Mouse (Mus musculus) frontal cortex, postnatal 14 days (tissue): ENCODE measurements around the gene Pex14.
"Not testable (repeated sequence)": the region's sequence is repeated elsewhere in the genome, so short reads cannot be mapped to it uniquely, and the experiment has no call there.

ENCODE experiments used
- DNase-seq, 2 experiments: peaks; one replicate each; pipeline ENCODE4 v3.0.0; 2022; ENCODE audit warnings: low spot score in 2 of 2

The Pex14 gene

GRCm38 (mm10) chr4:149099369-149100017, at the start of gene Pex14:
Gene Pex14 (minus strand): TSS chr4:149099876.
- DNase-seq: peak; percentile 84 to 86

- DNase-seq: no peak
Observed at GRCm38 (mm10) chr4:149149196-149149595, 49.5 kb upstream of the Pex14 start.

GRCm38 (mm10) chr4:149148084-149148483, 48.4 kb upstream of the Pex14 start:
- no peak for DNase-seq

GRCm38 (mm10) chr4:149147528-149147927, 47.9 kb upstream of the Pex14 start:
- DNase-seq: no peak

GRCm38 (mm10) chr4:149145151-149145550, 45.5 kb upstream of the Pex14 start:
- no peak for DNase-seq

- peak; percentile 63 to 85 for DNase-seq
Observed at GRCm38 (mm10) chr4:149144459-149144858, 44.8 kb upstream of the Pex14 start.

GRCm38 (mm10) chr4:149143594-149143993, 43.9 kb upstream of the Pex14 start:
- DNase-seq: no peak

GRCm38 (mm10) chr4:149138515-149138914, 38.8 kb upstream of the Pex14 start:
- DNase-seq: no peak

GRCm38 (mm10) chr4:149136982-149137770, 37.5 kb upstream of the Pex14 start, which contains the start of gene Cenps:
Gene Cenps (minus strand): TSS chr4:149137629.
- DNase-seq: peak; percentile 79 to 85

- DNase-seq: no peak
Observed at GRCm38 (mm10) chr4:149136116-149136850, 36.6 kb upstream of the Pex14 start.

- no peak for DNase-seq
Observed at GRCm38 (mm10) chr4:149133395-149133794, 33.7 kb upstream of the Pex14 start.

GRCm38 (mm10) chr4:149131789-149132565, 32.3 kb upstream of the Pex14 start:
- no peak for DNase-seq

- no peak for DNase-seq
Observed at GRCm38 (mm10) chr4:149131021-149131752, 31.5 kb upstream of the Pex14 start.

- DNase-seq: no peak
Observed at GRCm38 (mm10) chr4:149128467-149128866, 28.8 kb upstream of the Pex14 start.

- no peak for DNase-seq
Observed at GRCm38 (mm10) chr4:149126663-149127062, 27.0 kb upstream of the Pex14 start, which contains the start of gene Cort. Gene Cort (minus strand): TSS chr4:149126763.

- no peak for DNase-seq
Observed at GRCm38 (mm10) chr4:149126115-149126509, 26.4 kb upstream of the Pex14 start.

GRCm38 (mm10) chr4:149125341-149126114, 25.9 kb upstream of the Pex14 start:
- DNase-seq: no peak

- DNase-seq: no peak
Observed at GRCm38 (mm10) chr4:149123432-149123831, 23.8 kb upstream of the Pex14 start.

- not testable (repeated sequence) for DNase-seq
Observed at GRCm38 (mm10) chr4:149119978-149120562, 20.4 kb upstream of the Pex14 start.
